Mouse (Mus musculus): Measurements from ENCODE around the gene Vmn2r46.
"Not testable (repeated sequence)": the region's sequence is repeated elsewhere in the genome, so short reads cannot be mapped to it uniquely, and the experiment has no call there.

Gene Vmn2r46

GRCm38 (mm10) chr7:9770471-9770870 lies at the start of gene Vmn2r46:
Gene Vmn2r46 (minus strand): TSS chr7:9770571.
- DNase-seq (ENCODE audit: low spot score), result not testable (repeated sequence)
